Mouse (Mus musculus) neural tube, embryonic 11.5 days (tissue): ENCODE results near the gene Ddx10. TPM values are rescaled to one million over a fixed set of nuclear protein-coding genes. Genes with fewer than 3 reads are reported as not detected.
A peak's percentile ranks its signal among the peaks of the same experiment; 100 is the strongest.
"Not testable (repeated sequence)": the region's sequence is repeated elsewhere in the genome, so short reads cannot be mapped to it uniquely, and the experiment has no call there.

Experiments used
- ATAC-seq: fragments of 200-750 bp; cut with Nextera tagmentation; 2 replicates; pipeline ENCODE4 v1.8.0; 2017; ENCODE audit warnings: moderate number of reproducible peaks, mild to moderate bottlenecking, moderate TSS enrichment, moderate library complexity; ENCODE audit not compliant: insufficient read depth, low FRiP score, low TSS enrichment
- DNase-seq: peaks from one replicate; pipeline ENCODE4 v3.0.0-alpha.2; 2015; ENCODE audit warnings: low spot score
- H3K27ac ChIP-seq: fragments of 300-500 bp; sonication (generic); 2 replicates; pipeline ENCODE4 v1.5.1; 2014; ENCODE audit warnings: low read depth, mild to moderate bottlenecking, low read length
- H3K27me3 ChIP-seq: fragments of 300-500 bp; sonication (generic); 2 replicates; pipeline ENCODE4 v1.6.1; 2014; ENCODE audit warnings: mild to moderate bottlenecking, low read length, mixed read lengths; ENCODE audit not compliant: control insufficient read depth, insufficient read depth
- H3K36me3 ChIP-seq: fragments of 300-500 bp; sonication (generic); 2 replicates; pipeline ENCODE4 v1.6.1; 2014; ENCODE audit warnings: mild to moderate bottlenecking, low read length, moderate library complexity, mixed read lengths; ENCODE audit not compliant: control insufficient read depth, insufficient read depth
- H3K4me1 ChIP-seq: fragments of 300-500 bp; sonication (generic); 2 replicates; pipeline ENCODE4 v1.6.1; 2014; ENCODE audit warnings: low read length, mixed read lengths; ENCODE audit not compliant: control insufficient read depth, insufficient read depth
- H3K4me2 ChIP-seq: fragments of 300-500 bp; sonication (generic); 2 replicates; pipeline ENCODE4 v1.6.1; 2014; ENCODE audit warnings: low read depth, mild to moderate bottlenecking, moderate library complexity
- H3K4me3 ChIP-seq: fragments of 300-500 bp; sonication (generic); 2 replicates; pipeline ENCODE4 v1.5.1; 2014; ENCODE audit warnings: low read depth, low read length
- H3K9ac ChIP-seq: fragments of 300-500 bp; sonication (generic); 2 replicates; pipeline ENCODE4 v1.6.1; 2014; ENCODE audit warnings: mild to moderate bottlenecking, low read length
- H3K9me3 ChIP-seq: fragments of 300-500 bp; sonication (generic); 2 replicates; pipeline ENCODE4 v1.6.1; 2016; ENCODE audit warnings: low read length; ENCODE audit not compliant: control insufficient read depth
- WGBS: fragments of 180-500 bp; shearing (Covaris S2); extraction: QIAGEN DNeasy Blood & Tissue Kit; methylation state at CpG from one replicate; pipeline ENCODE4 v1.1.7; 2014; 5-methylcytosine and 5-hydroxymethylcytosine counted together
- polyA plus RNA-seq: library from polyadenylated mRNA; unstranded; fragments of >200 nt; fragmentation: Nextera tagmentation; extraction: Ambion mirVana; gene quantifications from 2 replicates; pipeline ENCODE4 v1.2.1, GENCODE M21; 2014

The Ddx10 gene
- polyA plus RNA-seq, 1 experiment from 2014 or later: 32.7 TPM

DNA sequence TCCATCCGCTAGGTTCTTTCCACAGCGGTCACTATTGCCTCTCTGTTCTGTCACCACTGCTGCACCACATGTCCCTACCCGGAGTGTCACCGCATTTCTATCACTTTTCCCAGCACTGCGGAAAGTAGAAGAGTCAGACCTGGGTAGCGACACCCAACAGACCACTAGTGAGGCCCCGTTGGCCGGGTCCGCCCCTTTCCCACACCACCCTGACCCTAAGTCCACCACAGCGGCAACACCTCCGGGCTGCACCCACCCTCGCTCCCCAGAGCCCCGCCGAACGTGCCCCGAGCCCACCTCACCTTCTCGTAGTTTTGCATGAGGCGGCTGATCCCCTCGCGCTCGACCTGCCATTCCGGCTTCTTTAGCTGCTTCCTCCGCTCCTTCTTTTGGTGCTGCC, 337 bp downstream of the Ddx10 start:
- Histone ChIP-seq H3K4me2 (peak overlapping the region; percentile 70), H3K27ac (no peak overlapping the region), H3K4me3 (peak overlapping the region; percentile 83), H3K9ac (peak overlapping the region; percentile 71), H3K4me1 (no peaks in the 10 kb centered on the region), H3K9me3 (no peaks in the 10 kb centered on the region), H3K27me3 (no peaks in the 10 kb centered on the region), H3K36me3 (no peaks in the 10 kb centered on the region)
- DNase-seq (no peak), ATAC-seq (peak; percentile 64)
- WGBS: 1% methylated on average over 22 of the region's 23 CpGs

DNA sequence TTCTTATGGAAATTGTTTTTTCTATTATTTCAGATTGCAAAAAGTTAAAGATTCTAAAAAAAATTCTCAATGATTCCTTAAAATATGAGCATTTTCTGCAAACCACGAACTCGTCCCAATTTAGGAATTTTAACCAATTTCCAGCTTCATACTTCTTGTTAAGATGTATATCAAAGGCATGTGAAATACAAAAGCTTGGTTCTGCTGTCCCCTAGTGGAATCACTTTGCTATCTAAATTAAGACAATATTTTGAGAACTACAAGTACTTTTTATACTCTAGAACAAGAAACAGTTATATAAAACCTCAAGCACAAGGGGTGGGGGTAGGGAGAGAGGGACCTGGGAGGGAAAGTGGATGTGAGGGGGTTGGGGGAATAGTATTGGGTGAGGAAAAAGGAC, 29.7 kb downstream of the Ddx10 start:
- no peaks in the 10 kb centered on the region for H3K9me3 ChIP-seq
- ATAC-seq (no peak), DNase-seq (no peak)
- H3K4me2 ChIP-seq: no peak overlapping the region
- no peaks in the 10 kb centered on the region for H3K27me3 ChIP-seq
- no peaks in the 10 kb centered on the region for H3K36me3 ChIP-seq
- H3K9ac ChIP-seq: no peak overlapping the region
- no peak overlapping the region for H3K27ac ChIP-seq
- H3K4me1 ChIP-seq: no peaks in the 10 kb centered on the region
- WGBS: 88% methylated on average over 2 of the region's 2 CpGs
- H3K4me3 ChIP-seq: no peak overlapping the region

DNA sequence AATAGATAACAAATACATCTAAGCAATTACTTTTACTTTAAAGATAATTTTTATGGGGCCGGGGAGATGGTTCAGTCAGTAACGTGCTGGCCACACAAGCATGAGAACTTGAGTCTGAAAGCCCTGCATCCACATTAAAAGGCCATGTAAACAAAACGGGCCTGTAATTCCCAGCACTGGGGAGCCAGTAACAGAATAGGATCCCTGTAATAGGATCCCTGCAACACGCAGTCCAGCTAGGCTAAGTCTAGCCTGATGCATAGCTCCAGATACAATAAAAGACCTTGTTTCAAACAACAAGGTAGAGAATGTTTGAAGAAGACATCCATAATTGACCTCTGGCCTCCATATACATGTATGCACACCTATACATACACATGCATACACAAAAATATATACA, 39.6 kb downstream of the Ddx10 start:
- H3K4me2 ChIP-seq: no peak overlapping the region
- H3K4me3 ChIP-seq: no peak overlapping the region
- no peak for DNase-seq
- H3K9me3 ChIP-seq: no peaks in the 10 kb centered on the region
- no peaks in the 10 kb centered on the region; the same call in 1 of the 2 replicates for H3K36me3 ChIP-seq
- no peak for ATAC-seq
- no peaks in the 10 kb centered on the region for H3K27me3 ChIP-seq
- WGBS: 76% methylated on average over 4 of the region's 4 CpGs
- no peak overlapping the region for H3K27ac ChIP-seq
- H3K4me1 ChIP-seq: no peaks in the 10 kb centered on the region
- H3K9ac ChIP-seq: no peak overlapping the region

- Histone ChIP-seq H3K4me1 (no peaks in the 10 kb centered on the region), H3K27ac (no peak overlapping the region), H3K4me3 (no peak overlapping the region), H3K27me3 (no peaks in the 10 kb centered on the region), H3K9me3 (no peaks in the 10 kb centered on the region), H3K9ac (no peak overlapping the region), H3K36me3 (no peaks in the 10 kb centered on the region), H3K4me2 (no peak overlapping the region)
- 87% methylated on average over 2 of the region's 2 CpGs for WGBS
- ATAC-seq: no peak
- no peak for DNase-seq
Observed at GRCm38 (mm10) chr9:53174590-53174989, 73.3 kb downstream of the Ddx10 start.

- no peaks in the 10 kb centered on the region for H3K36me3 ChIP-seq
- no peaks in the 10 kb centered on the region for H3K4me1 ChIP-seq
- H3K9me3 ChIP-seq: no peaks in the 10 kb centered on the region
- no peak overlapping the region for H3K9ac ChIP-seq
- H3K4me3 ChIP-seq: no peak overlapping the region
- H3K27ac ChIP-seq: no peak overlapping the region
- 63% methylated on average over 2 of the region's 2 CpGs for WGBS
- no peak for ATAC-seq
- H3K27me3 ChIP-seq: no peaks in the 10 kb centered on the region
- no peak for DNase-seq
- no peak overlapping the region for H3K4me2 ChIP-seq
Observed at GRCm38 (mm10) chr9:53173258-53173657, 74.6 kb downstream of the Ddx10 start.

- ATAC-seq (no peak), DNase-seq (peak; percentile 34)
- Histone ChIP-seq H3K27ac (no peak overlapping the region), H3K4me2 (no peak overlapping the region), H3K4me3 (no peak overlapping the region), H3K36me3 (no peaks in the 10 kb centered on the region), H3K27me3 (no peaks in the 10 kb centered on the region), H3K9me3 (no peaks in the 10 kb centered on the region), H3K4me1 (no peaks in the 10 kb centered on the region), H3K9ac (no peak overlapping the region)
- 42% methylated on average over 4 of the region's 4 CpGs for WGBS
Observed at GRCm38 (mm10) chr9:53144266-53144665, 103.6 kb downstream of the Ddx10 start.

DNA sequence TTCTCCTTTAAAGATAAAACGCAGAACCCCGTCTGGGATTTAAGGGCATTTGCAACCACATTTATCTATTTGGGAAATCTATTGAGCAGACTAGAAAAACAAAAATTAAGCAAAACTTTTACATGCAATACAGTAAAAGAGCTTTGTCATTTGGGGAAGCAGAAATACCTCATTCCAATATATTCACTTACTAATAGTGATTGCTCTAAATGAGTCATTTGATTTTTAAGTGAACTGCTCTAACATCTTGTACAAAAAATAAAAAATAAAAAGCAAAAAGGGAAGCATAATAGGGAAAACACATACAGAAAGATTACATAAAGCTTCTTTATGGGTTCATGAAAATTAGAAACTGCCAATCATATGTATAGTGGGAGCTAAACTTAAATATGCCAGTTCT, 104.3 kb downstream of the Ddx10 start:
- no peaks in the 10 kb centered on the region for H3K27me3 ChIP-seq
- DNase-seq (no peak), ATAC-seq (no peak)
- H3K4me3 ChIP-seq: no peak overlapping the region
- H3K9me3 ChIP-seq: no peaks in the 10 kb centered on the region
- no peak overlapping the region for H3K4me2 ChIP-seq
- H3K9ac ChIP-seq: no peak overlapping the region
- H3K27ac ChIP-seq: no peak overlapping the region
- no peaks in the 10 kb centered on the region for H3K4me1 ChIP-seq
- WGBS: 92% methylated on average over 2 of the region's 2 CpGs
- no peaks in the 10 kb centered on the region for H3K36me3 ChIP-seq

GRCm38 (mm10) chr9:53142424-53142823, 105.4 kb downstream of the Ddx10 start:
- not testable (repeated sequence) for H3K27me3 ChIP-seq, ATAC-seq, H3K9ac ChIP-seq, H3K4me3 ChIP-seq, DNase-seq, H3K4me1 ChIP-seq, H3K4me2 ChIP-seq, H3K9me3 ChIP-seq, H3K36me3 ChIP-seq, H3K27ac ChIP-seq
- 81% methylated on average over 1 of the region's 1 CpGs for WGBS

DNA sequence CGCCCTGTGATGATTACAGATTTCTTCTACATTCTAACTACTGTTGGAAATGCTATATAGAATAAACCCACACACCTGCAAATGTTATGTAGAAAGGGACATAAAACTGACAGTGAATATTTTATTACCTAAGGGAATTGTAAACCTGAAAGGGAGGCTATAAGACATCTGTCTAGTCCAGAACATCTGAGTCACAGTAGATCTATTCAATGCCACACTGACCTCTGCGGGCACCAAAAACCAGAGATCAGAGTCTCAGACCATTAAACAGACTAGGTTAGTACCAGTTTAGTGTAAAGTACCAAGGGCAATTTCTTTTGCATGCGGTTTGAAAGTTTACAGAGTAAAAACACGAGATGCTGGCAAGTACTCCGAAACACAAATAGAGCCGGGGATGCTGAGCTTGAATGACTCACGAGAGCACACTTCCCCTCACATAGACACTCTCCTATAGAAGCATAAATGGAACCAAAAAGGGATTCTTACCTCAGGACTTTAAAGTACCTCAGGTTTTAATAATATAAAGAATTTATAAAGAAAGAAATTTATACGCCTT, 107.2 kb downstream of the Ddx10 start:
- no peak overlapping the region for H3K4me2 ChIP-seq
- H3K27ac ChIP-seq: no peak overlapping the region
- 82% methylated on average over 8 of the region's 8 CpGs for WGBS
- ATAC-seq: no peak
- H3K36me3 ChIP-seq: no peaks in the 10 kb centered on the region
- no peak for DNase-seq
- no peaks in the 10 kb centered on the region for H3K27me3 ChIP-seq
- no peaks in the 10 kb centered on the region for H3K4me1 ChIP-seq
- H3K9ac ChIP-seq: no peak overlapping the region
- H3K4me3 ChIP-seq: no peak overlapping the region
- no peaks in the 10 kb centered on the region for H3K9me3 ChIP-seq
